Mouse (Mus musculus): Measurements from ENCODE around the gene Hist1h1e. TPM values are rescaled to one million over a fixed set of nuclear protein-coding genes. Genes with fewer than 3 reads are reported as not detected.
A peak's percentile ranks its signal among the peaks of the same experiment; 100 is the strongest.
"Not testable (repeated sequence)": the region's sequence is repeated elsewhere in the genome, so short reads cannot be mapped to it uniquely, and the experiment has no call there.

Gene Hist1h1e
- polyA plus RNA-seq, 1 experiment: 1.2 TPM

GRCm38 (mm10) chr13:23572218-23573033, 49.9 kb downstream of the Hist1h1e start:
- TF ChIP-seq CEBPB (IDR thresholded peaks at IDR 0.05; ENCODE audit: low read depth) (no peak), MYOD1 (IDR thresholded peaks at IDR 0.05; ENCODE audit: control insufficient read depth, insufficient read length, low read depth) (no peak)
- H3K4me3 ChIP-seq (ENCODE audit: insufficient read depth, poor library complexity, severe bottlenecking): peak overlapping the region; percentile 27
- H3ac ChIP-seq (ENCODE audit: control insufficient read depth, insufficient read length, low read depth): peak overlapping the region; percentile 45
- no peaks in the 10 kb centered on the region for H3K27me3 ChIP-seq (ENCODE audit: control insufficient read depth, insufficient read depth, insufficient read length)
- H3K36me3 ChIP-seq (ENCODE audit: control insufficient read depth, insufficient read depth): no peaks in the 10 kb centered on the region
- H3K79me2 ChIP-seq (ENCODE audit: control insufficient read depth, insufficient read depth): no peaks in the 10 kb centered on the region
- no peaks in the 10 kb centered on the region for H3K79me3 ChIP-seq (ENCODE audit: low read depth)

GRCm38 (mm10) chr13:23571504-23572217, 50.7 kb downstream of the Hist1h1e start:
- peak overlapping the region; percentile 27 for H3K4me3 ChIP-seq (ENCODE audit: insufficient read depth, poor library complexity, severe bottlenecking)
- H3ac ChIP-seq (ENCODE audit: control insufficient read depth, insufficient read length, low read depth): peak overlapping the region; percentile 4
- not testable (repeated sequence) for H3K27me3 ChIP-seq (ENCODE audit: control insufficient read depth, insufficient read depth, insufficient read length); H3K79me3 ChIP-seq (ENCODE audit: low read depth); H3K79me2 ChIP-seq (ENCODE audit: control insufficient read depth, insufficient read depth); H3K36me3 ChIP-seq (ENCODE audit: control insufficient read depth, insufficient read depth)

DNA sequence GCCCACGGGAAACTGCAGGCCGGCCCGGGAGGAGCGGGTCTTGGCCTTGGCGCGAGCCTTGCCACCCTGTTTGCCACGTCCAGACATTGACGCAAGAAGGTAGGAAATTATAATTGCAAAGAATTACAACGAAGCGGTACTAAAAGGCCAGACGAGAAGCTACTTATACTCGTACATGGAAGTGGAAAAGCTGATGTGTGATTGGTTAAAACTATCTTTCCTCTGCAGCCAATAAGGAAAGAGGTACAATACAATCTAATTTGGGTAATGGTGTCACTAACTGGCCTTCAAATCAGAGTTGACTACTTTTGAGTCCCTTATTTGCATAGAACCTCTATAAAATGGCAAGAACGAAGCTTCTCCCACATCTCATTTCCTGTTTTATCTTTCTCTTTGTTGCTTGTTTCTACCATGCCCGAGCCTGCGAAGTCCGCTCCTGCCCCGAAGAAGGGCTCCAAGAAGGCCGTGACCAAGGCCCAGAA, 51.3 kb downstream of the Hist1h1e start, which contains the start of the genes Hist1h2ae and Hist1h2bg:
Hist1h2ae (minus strand) TSS at position 199 of the 482 bp plus-strand sequence.
Hist1h2bg (plus strand) TSS at position 375 of the 482 bp plus-strand sequence.
- Histone ChIP-seq H3K27me3 (ENCODE audit: control insufficient read depth, insufficient read depth, insufficient read length) (no peaks in the 10 kb centered on the region), H3K79me3 (ENCODE audit: low read depth) (no peaks in the 10 kb centered on the region), H3ac (ENCODE audit: control insufficient read depth, insufficient read length, low read depth) (peak within 1 kb of the TSS; percentile 40), H3K79me2 (ENCODE audit: control insufficient read depth, insufficient read depth) (no peaks in the 10 kb centered on the region), H3K4me3 (ENCODE audit: insufficient read depth, poor library complexity, severe bottlenecking) (peak within 1 kb of the TSS; percentile 27), H3K36me3 (ENCODE audit: control insufficient read depth, insufficient read depth) (no peaks in the 10 kb centered on the region)
- TF ChIP-seq CEBPB (IDR thresholded peaks at IDR 0.05; ENCODE audit: low read depth) (peak; percentile 64), MYOD1 (IDR thresholded peaks at IDR 0.05; ENCODE audit: control insufficient read depth, insufficient read length, low read depth) (no peak), MYOG (IDR thresholded peaks at IDR 0.05; ENCODE audit: control insufficient read depth, extremely low read depth, insufficient read length) (no peak)

Small RNA genes within 50 kb of the gene (microRNA-seq; reads per million reads assigned to microRNA genes)
- gene Gm44359 (ENCODE audit: borderline microRNAs expressed) (not detected), gene Gm44394 (ENCODE audit: borderline microRNAs expressed) (not detected)

Other genes with a start within 250 kb of the Hist1h1e start
- 11.2 TPM for gene Abt1, start 198.7 kb downstream of the Hist1h1e start, polyA plus RNA-seq (2012; fragmentation: generic; extraction: Trizol)
- gene Btn1a1, start 156.7 kb downstream of the Hist1h1e start, polyA plus RNA-seq (2012; fragmentation: generic; extraction: Trizol): not detected
- gene Btn2a2, start 133.7 kb downstream of the Hist1h1e start, polyA plus RNA-seq (2012; fragmentation: generic; extraction: Trizol): 0.07 TPM
- gene Hist1h4h, start 91.5 kb downstream of the Hist1h1e start, polyA plus RNA-seq (2012; fragmentation: generic; extraction: Trizol): 6.9 TPM
- gene Hist1h2af, start 88.7 kb downstream of the Hist1h1e start, polyA plus RNA-seq (2012; fragmentation: generic; extraction: Trizol): 98.1 TPM
- 5.5 TPM for gene Hist1h3g, start 87.1 kb downstream of the Hist1h1e start, polyA plus RNA-seq (2012; fragmentation: generic; extraction: Trizol)
- gene Hist1h2bh, start 79.2 kb downstream of the Hist1h1e start, polyA plus RNA-seq (2012; fragmentation: generic; extraction: Trizol): 1.2 TPM
- gene Hist1h3f, start 78.5 kb downstream of the Hist1h1e start, polyA plus RNA-seq (2012; fragmentation: generic; extraction: Trizol): 1.2 TPM
- 7.4 TPM for gene Hist1h4f, start 70.9 kb downstream of the Hist1h1e start, polyA plus RNA-seq (2012; fragmentation: generic; extraction: Trizol)
- gene Hist1h1d, start 69.3 kb downstream of the Hist1h1e start, polyA plus RNA-seq (2012; fragmentation: generic; extraction: Trizol): 0.25 TPM
- gene Hist1h3e, start 60.2 kb downstream of the Hist1h1e start, polyA plus RNA-seq (2012; fragmentation: generic; extraction: Trizol): 2.8 TPM
- 12.6 TPM for gene Hist1h2ae, start 51.3 kb downstream of the Hist1h1e start, polyA plus RNA-seq (2012; fragmentation: generic; extraction: Trizol)
- 9.9 TPM for gene Hist1h2bg, start 51.2 kb downstream of the Hist1h1e start, polyA plus RNA-seq (2012; fragmentation: generic; extraction: Trizol)
- gene Hist1h2bf, start 48.4 kb downstream of the Hist1h1e start, polyA plus RNA-seq (2012; fragmentation: generic; extraction: Trizol): 4.5 TPM
- 0.73 TPM for gene Hist1h2ad, start 48.2 kb downstream of the Hist1h1e start, polyA plus RNA-seq (2012; fragmentation: generic; extraction: Trizol)
- 1.9 TPM for gene Hist1h3d, start 46.8 kb downstream of the Hist1h1e start, polyA plus RNA-seq (2012; fragmentation: generic; extraction: Trizol)
- 2.8 TPM for gene Hist1h4d, start 41.0 kb downstream of the Hist1h1e start, polyA plus RNA-seq (2012; fragmentation: generic; extraction: Trizol)
- gene Hist1h2be, start 1.4 kb downstream of the Hist1h1e start, polyA plus RNA-seq (2012; fragmentation: generic; extraction: Trizol): 0.98 TPM
- 0.54 TPM for gene Hist1h2ac, start 61.4 kb upstream of the Hist1h1e start, polyA plus RNA-seq (2012; fragmentation: generic; extraction: Trizol)
- 16.8 TPM for gene Hist1h2bc, start 61.6 kb upstream of the Hist1h1e start, polyA plus RNA-seq (2012; fragmentation: generic; extraction: Trizol)
- gene Hist1h1t, start 73.3 kb upstream of the Hist1h1e start, polyA plus RNA-seq (2012; fragmentation: generic; extraction: Trizol): not detected
- 0.62 TPM for gene Hist1h4c, start 75.9 kb upstream of the Hist1h1e start, polyA plus RNA-seq (2012; fragmentation: generic; extraction: Trizol)
- 0.91 TPM for gene Hfe, start 88.3 kb upstream of the Hist1h1e start, polyA plus RNA-seq (2012; fragmentation: generic; extraction: Trizol)
- 45.9 TPM for gene Hist1h1c, start 116.2 kb upstream of the Hist1h1e start, polyA plus RNA-seq (2012; fragmentation: generic; extraction: Trizol)
- 6.1 TPM for gene Hist1h3c, start 123.0 kb upstream of the Hist1h1e start, polyA plus RNA-seq (2012; fragmentation: generic; extraction: Trizol)
- gene Hist1h2bb, start 124.2 kb upstream of the Hist1h1e start, polyA plus RNA-seq (2012; fragmentation: generic; extraction: Trizol): 2.8 TPM
- 9.3 TPM for gene Hist1h2ab, start 128.6 kb upstream of the Hist1h1e start, polyA plus RNA-seq (2012; fragmentation: generic; extraction: Trizol)
- 2.0 TPM for gene Hist1h3b, start 129.7 kb upstream of the Hist1h1e start, polyA plus RNA-seq (2012; fragmentation: generic; extraction: Trizol)
- 16.8 TPM for gene Hist1h4b, start 134.5 kb upstream of the Hist1h1e start, polyA plus RNA-seq (2012; fragmentation: generic; extraction: Trizol)
- 6.8 TPM for gene Hist1h4a, start 138.7 kb upstream of the Hist1h1e start, polyA plus RNA-seq (2012; fragmentation: generic; extraction: Trizol)
- gene Hist1h3a, start 139.8 kb upstream of the Hist1h1e start, polyA plus RNA-seq (2012; fragmentation: generic; extraction: Trizol): 2.4 TPM
- gene Hist1h1a, start 141.1 kb upstream of the Hist1h1e start, polyA plus RNA-seq (2012; fragmentation: generic; extraction: Trizol): 1.5 TPM
- gene Trim38, start 147.4 kb upstream of the Hist1h1e start, polyA plus RNA-seq (2012; fragmentation: generic; extraction: Trizol): 0.02 TPM
- not detected for gene Slc17a2, start 184.4 kb upstream of the Hist1h1e start, polyA plus RNA-seq (2012; fragmentation: generic; extraction: Trizol)
- gene Slc17a3, start 216.9 kb upstream of the Hist1h1e start, polyA plus RNA-seq (2012; fragmentation: generic; extraction: Trizol): not detected
- gene Slc17a1, start 245.2 kb upstream of the Hist1h1e start, polyA plus RNA-seq (2012; fragmentation: generic; extraction: Trizol): not detected

Data from C2C12 (cell line).